7 mouse cellular contexts compared by ENCODE assay signal in genomic region chr4:134497223-134497622, GRCm38 (mm10). TPM values are rescaled to one million over a fixed set of nuclear protein-coding genes. Genes with fewer than 3 reads are reported as not detected.
DNase-seq lines count a peak whose midpoint lies in the region; ATAC-seq and TF ChIP-seq lines count a peak whose summit lies in the region.

No protein-coding gene starts in this region.

- ATAC-seq in lung, embryonic 14.5 days (ENCODE audit: insufficient read depth): peak; percentile 59; the same call in 1 of the 2 replicates
- peak; percentile 9; the same call in 1 of the 2 replicates for ATAC-seq in embryonic facial prominence, embryonic 14.5 days (ENCODE audit: low read depth)
- no peak for ATAC-seq in limb, embryonic 11.5 days (ENCODE audit: insufficient number of reproducible peaks, low FRiP score, low TSS enrichment, low read depth)
- ATAC-seq in activated CD4-positive, CD25-positive, alpha-beta regulatory T cell, adult 4 months: no peak

- peak overlapping the region; percentile 48 for H3K4me3 ChIP-seq in lung, embryonic 14.5 days (ENCODE audit: low read depth, low read length)
- peak overlapping the region; percentile 48 for H3K4me3 ChIP-seq in embryonic facial prominence, embryonic 14.5 days (ENCODE audit: low read depth, low read length)
- H3K4me3 ChIP-seq in limb, embryonic 11.5 days (ENCODE audit: low read depth, low read length): peak overlapping the region; percentile 42

- H3K36me3 ChIP-seq in lung, embryonic 14.5 days (ENCODE audit: insufficient read depth): no peaks in the 10 kb centered on the region
- H3K36me3 ChIP-seq in embryonic facial prominence, embryonic 14.5 days (ENCODE audit: control insufficient read depth, insufficient read depth, low read length): no peaks in the 10 kb centered on the region
- no peaks in the 10 kb centered on the region; the same call in 1 of the 2 replicates for H3K36me3 ChIP-seq in limb, embryonic 11.5 days (ENCODE audit: control insufficient read depth, insufficient read depth, low read length)

- H3K4me1 ChIP-seq in lung, embryonic 14.5 days (ENCODE audit: insufficient read depth): peaks cover 5% of the 10 kb centered on the region; the same call in 1 of the 2 replicates
- H3K4me1 ChIP-seq in embryonic facial prominence, embryonic 14.5 days (ENCODE audit: control insufficient read depth, insufficient read depth, low read length): peaks cover 15% of the 10 kb centered on the region
- 0 out of 2 replicates have a peak, but pooled peaks cover 10% of the 10 kb centered on the region for H3K4me1 ChIP-seq in limb, embryonic 11.5 days (ENCODE audit: control insufficient read depth, insufficient read depth, low read length)

- H3K9ac ChIP-seq in lung, embryonic 14.5 days: peak overlapping the region; percentile 58
- peak overlapping the region; percentile 66 for H3K9ac ChIP-seq in embryonic facial prominence, embryonic 14.5 days (ENCODE audit: low read depth, low read length)
- H3K9ac ChIP-seq in limb, embryonic 11.5 days (ENCODE audit: low read length): peak overlapping the region; percentile 66; the same call in 1 of the 2 replicates

- no peaks in the 10 kb centered on the region for H3K9me3 ChIP-seq in lung, embryonic 14.5 days (ENCODE audit: low read depth, low read length)
- no peaks in the 10 kb centered on the region for H3K9me3 ChIP-seq in embryonic facial prominence, embryonic 14.5 days (ENCODE audit: control insufficient read depth, low read length)
- no peaks in the 10 kb centered on the region for H3K9me3 ChIP-seq in limb, embryonic 11.5 days (ENCODE audit: control insufficient read depth, low read length)

- H3K4me2 ChIP-seq in lung, embryonic 14.5 days: peak overlapping the region; percentile 93
- H3K4me2 ChIP-seq in embryonic facial prominence, embryonic 14.5 days (ENCODE audit: low read depth, low read length): peak overlapping the region; percentile 87
- H3K4me2 ChIP-seq in limb, embryonic 11.5 days (ENCODE audit: low read depth, severe bottlenecking): peak overlapping the region; percentile 95

- DNase-seq in lung, embryonic 14.5 days: no peak
- no peak for DNase-seq in lung, postnatal 25 days (ENCODE audit: low spot score)
- no peak for DNase-seq in embryonic facial prominence, embryonic 14.5 days (ENCODE audit: low spot score)
- DNase-seq in limb, embryonic 11.5 days (ENCODE audit: low spot score): no peak
- DNase-seq in skeletal muscle tissue, adult 2 months (ENCODE audit: low read depth, low spot score): peak; percentile 38
- DNase-seq in B cell, adult 2 months: no peak

- WGBS in lung, embryonic 14.5 days: 10% methylated on average over 6 of the region's 6 CpGs
- 15% methylated on average over 6 of the region's 6 CpGs for WGBS in embryonic facial prominence, embryonic 14.5 days
- WGBS in limb, embryonic 11.5 days: 16% methylated on average over 6 of the region's 6 CpGs

- H3K27me3 ChIP-seq in lung, embryonic 14.5 days (ENCODE audit: insufficient read depth, low read length): no peaks in the 10 kb centered on the region
- H3K27me3 ChIP-seq in embryonic facial prominence, embryonic 14.5 days (replicated peaks; ENCODE audit: control insufficient read depth, insufficient read depth, low read length): no peaks in the 10 kb centered on the region
- 0 out of 2 replicates have a peak, but pooled peaks cover 2% of the 10 kb centered on the region for H3K27me3 ChIP-seq in limb, embryonic 11.5 days (ENCODE audit: control insufficient read depth, insufficient read depth, low read length)

- H3K27ac ChIP-seq in lung, embryonic 14.5 days (ENCODE audit: low read depth): no peak overlapping the region
- H3K27ac ChIP-seq in embryonic facial prominence, embryonic 14.5 days (replicated peaks; ENCODE audit: low read depth, low read length): no peak overlapping the region
- H3K27ac ChIP-seq in limb, embryonic 11.5 days (replicated peaks; ENCODE audit: low read depth, low read length): no peak overlapping the region

- no peak for TF ChIP-seq CTCF in lung, embryonic 14.5 days (IDR thresholded peaks at IDR 0.05; ENCODE audit: low read depth)

RNA-seq across cellular contexts. Expression of gene Paqr7, which starts 0.7 kb away (rescaled TPM):
- polyA plus RNA-seq in lung, embryonic 14.5 days (2014; fragmentation: Nextera tagmentation; extraction: Ambion mirVana): 1.1 TPM in 2 replicates
- 2.0 and 2.3 TPM in 2 replicates for polyA plus RNA-seq in embryonic facial prominence, embryonic 14.5 days (2014; fragmentation: Nextera tagmentation; extraction: Ambion mirVana)
- polyA plus RNA-seq in limb, embryonic 11.5 days (2014; fragmentation: Nextera tagmentation; extraction: Ambion mirVana): 0.65 and 0.88 TPM in 2 replicates
- 10 to 100 TPM; 23.9 to 27.1 TPM for polyA plus RNA-seq in activated CD4-positive, CD25-positive, alpha-beta regulatory T cell, adult 4 months (2017; shearing (Covaris generic))

RNA-seq across cellular contexts. Expression of gene Aunip, which starts 13.6 kb away (rescaled TPM):
- 9.6 and 10.7 TPM in 2 replicates for polyA plus RNA-seq in lung, embryonic 14.5 days (2014; fragmentation: Nextera tagmentation; extraction: Ambion mirVana)
- polyA plus RNA-seq in embryonic facial prominence, embryonic 14.5 days (2014; fragmentation: Nextera tagmentation; extraction: Ambion mirVana): 3.9 and 4.4 TPM in 2 replicates
- polyA plus RNA-seq in limb, embryonic 11.5 days (2014; fragmentation: Nextera tagmentation; extraction: Ambion mirVana): 8.9 and 10.0 TPM in 2 replicates
- polyA plus RNA-seq in activated CD4-positive, CD25-positive, alpha-beta regulatory T cell, adult 4 months (2017; shearing (Covaris generic)): 1 to 10 TPM in 1 of 2 experiments, under 1 TPM in 1; 0.70 to 3.2 TPM

RNA-seq across cellular contexts. Expression of gene Stmn1, which starts 29.1 kb away (rescaled TPM):
- polyA plus RNA-seq in lung, embryonic 14.5 days (2014; fragmentation: Nextera tagmentation; extraction: Ambion mirVana): 1,723 and 1,772 TPM in 2 replicates
- polyA plus RNA-seq in embryonic facial prominence, embryonic 14.5 days (2014; fragmentation: Nextera tagmentation; extraction: Ambion mirVana): 1,154 and 1,326 TPM in 2 replicates
- 2,250 and 2,263 TPM in 2 replicates for polyA plus RNA-seq in limb, embryonic 11.5 days (2014; fragmentation: Nextera tagmentation; extraction: Ambion mirVana)
- polyA plus RNA-seq in activated CD4-positive, CD25-positive, alpha-beta regulatory T cell, adult 4 months (2017; shearing (Covaris generic)): 100 to 1,000 TPM; 262 to 341 TPM

RNA-seq across cellular contexts. Expression of gene Mtfr1l, which starts 38.0 kb away (rescaled TPM):
- polyA plus RNA-seq in lung, embryonic 14.5 days (2014; fragmentation: Nextera tagmentation; extraction: Ambion mirVana): 119 and 125 TPM in 2 replicates
- polyA plus RNA-seq in embryonic facial prominence, embryonic 14.5 days (2014; fragmentation: Nextera tagmentation; extraction: Ambion mirVana): 126 and 137 TPM in 2 replicates
- 120 and 121 TPM in 2 replicates for polyA plus RNA-seq in limb, embryonic 11.5 days (2014; fragmentation: Nextera tagmentation; extraction: Ambion mirVana)
- polyA plus RNA-seq in activated CD4-positive, CD25-positive, alpha-beta regulatory T cell, adult 4 months (2017; shearing (Covaris generic)): 10 to 100 TPM; 86.0 to 87.7 TPM

RNA-seq across cellular contexts. Expression of gene Selenon, which starts 54.7 kb away (rescaled TPM):
- polyA plus RNA-seq in lung, embryonic 14.5 days (2014; fragmentation: Nextera tagmentation; extraction: Ambion mirVana): 49.5 and 62.0 TPM in 2 replicates
- 22.8 and 24.7 TPM in 2 replicates for polyA plus RNA-seq in embryonic facial prominence, embryonic 14.5 days (2014; fragmentation: Nextera tagmentation; extraction: Ambion mirVana)
- polyA plus RNA-seq in limb, embryonic 11.5 days (2014; fragmentation: Nextera tagmentation; extraction: Ambion mirVana): 31.7 and 44.4 TPM in 2 replicates
- under 1 TPM in 1 of 2 experiments, not detected in 1; 0.48 TPM for polyA plus RNA-seq in activated CD4-positive, CD25-positive, alpha-beta regulatory T cell, adult 4 months (2017; shearing (Covaris generic))

Comparison
In these comparisons a context has a peak if more than half of its experiments do, and no peak if none do; other contexts are left out.
1. ATAC-seq: peak in lung, embryonic 14.5 days (single experiment) and embryonic facial prominence, embryonic 14.5 days (single experiment); none in limb, embryonic 11.5 days (single experiment) and activated CD4-positive, CD25-positive, alpha-beta regulatory T cell, adult 4 months (single experiment).
2. Peak in every context shown above with its lines, with median percentiles within 50 percentile points of each other: H3K4me2 ChIP-seq, H3K4me3 ChIP-seq and H3K9ac ChIP-seq.